Mouse (Mus musculus): Measurements from ENCODE around the gene Cdc26. TPM values are rescaled to one million over a fixed set of nuclear protein-coding genes. Genes with fewer than 3 reads are reported as not detected.

Cdc26 gene
- total and polyA plus RNA-seq, 3 experiments: 78.2 to 258 (median 125) TPM

DNA sequence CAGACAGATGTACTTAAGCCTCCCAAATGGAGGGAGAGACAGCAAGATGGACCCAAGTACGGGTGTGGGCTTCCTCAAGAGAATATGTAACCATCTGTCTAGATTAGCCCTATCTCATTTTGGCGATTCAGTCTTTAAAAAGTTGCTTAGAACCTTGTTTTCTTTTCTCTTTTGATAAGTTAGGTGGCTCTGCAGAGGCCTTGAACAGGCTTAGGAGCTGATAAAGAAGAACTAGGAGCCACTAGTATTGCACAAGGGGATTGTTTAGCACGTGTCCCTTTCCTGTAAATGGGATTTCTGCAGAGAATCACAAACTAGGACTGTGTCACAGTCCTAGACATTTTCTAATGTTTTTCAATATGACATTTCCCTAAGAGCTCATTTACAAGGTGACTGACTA lies 39.4 kb downstream of the Cdc26 start:
- H3K4me2 ChIP-seq (ENCODE audit: insufficient read depth, low read depth, poor library complexity, severe bottlenecking): no peak overlapping the region
- H3K4me1 ChIP-seq (ENCODE audit: control insufficient read depth in 1 of 2, insufficient read depth in 2 of 2): peaks cover 0 to 15% of the 10 kb centered on the region in 2 experiments; a peak in 2 of 4 replicates
- DNase-seq (ENCODE audit: extremely low read depth): no peak
- H3K9ac ChIP-seq (ENCODE audit: insufficient read depth, low read depth): no peak overlapping the region
- peaks cover 0 to 29% of the 10 kb centered on the region in 2 experiments for H3K36me3 ChIP-seq (replicated peaks in 1 of 2; ENCODE audit: control insufficient read depth in 1 of 2, insufficient read depth in 1 of 2, low read length in 1 of 2)
- H3K79me2 ChIP-seq (replicated peaks; ENCODE audit: control insufficient read depth, extremely low read depth, insufficient read depth, poor library complexity, severe bottlenecking): peaks cover 2% of the 10 kb centered on the region
- in situ Hi-C loops (cut with MboI; ENCODE audit: low pct_ligation_motif_present, low pct_unique_long_range_greater_than_20kb, low sequenced_read_pairs) (no loop called here), dilution Hi-C loops (cut with MboI; ENCODE audit: extremely low pct_ligation_motif_present, extremely low pct_unique_long_range_greater_than_20kb, low sequenced_read_pairs) (no loop called here)
- H3K27me3 ChIP-seq (replicated peaks): no peaks in the 10 kb centered on the region
- no peak overlapping the region for H3K4me3 ChIP-seq (replicated peaks in 1 of 3; ENCODE audit: low read depth in 2 of 3, low read length in 2 of 3, poor library complexity in 1 of 3)
- H3K27ac ChIP-seq (ENCODE audit: insufficient read depth, low read depth): no peak overlapping the region
- no peaks in the 10 kb centered on the region for H3K9me3 ChIP-seq (replicated peaks; ENCODE audit: low read length)
- no peak for TF ChIP-seq CHD1 (IDR thresholded peaks at IDR 0.05; ENCODE audit: low read depth, low read length)
- no peak for TF ChIP-seq TBP (conservative IDR thresholded peaks at IDR 0.05; ENCODE audit: low read depth, low read length)
- no peak for TF ChIP-seq RCOR1 (conservative IDR thresholded peaks at IDR 0.05; ENCODE audit: low read depth, low read length)
- no peak for TF ChIP-seq USF2 (conservative IDR thresholded peaks at IDR 0.05; ENCODE audit: low read depth, low read length)
- TF ChIP-seq ZC3H11A (IDR thresholded peaks at IDR 0.05; ENCODE audit: low read depth, low read length): no peak
- TF ChIP-seq BHLHE40 (IDR thresholded peaks at IDR 0.05; ENCODE audit: low read depth, low read length): no peak
- TF ChIP-seq RAD21 (IDR thresholded peaks at IDR 0.05; ENCODE audit: low read depth, low read length): no peak
- TF ChIP-seq POLR2A (IDR thresholded peaks at IDR 0.05; ENCODE audit: low read depth, low read length): no peak
- no peak for TF ChIP-seq E2F4 (IDR thresholded peaks at IDR 0.05; ENCODE audit: insufficient replicate concordance, low read depth, low read length)
- TF ChIP-seq USF1 (IDR thresholded peaks at IDR 0.05; ENCODE audit: low read depth, low read length): no peak
- TF ChIP-seq SMC3 (IDR thresholded peaks at IDR 0.05; ENCODE audit: low read depth, low read length): no peak
- TF ChIP-seq CTCF (conservative IDR thresholded peaks at IDR 0.05 in 1 of 2, IDR thresholded peaks at IDR 0.05 in 1 of 2; ENCODE audit: low read depth in 2 of 2, low read length in 2 of 2): no peak
- no peak for TF ChIP-seq UBTF (IDR thresholded peaks at IDR 0.05; ENCODE audit: low read depth, low read length)
- TF ChIP-seq ELF1 (IDR thresholded peaks at IDR 0.05; ENCODE audit: low read depth, low read length): no peak
- TF ChIP-seq MAX (IDR thresholded peaks at IDR 0.05; ENCODE audit: low read length): no peak
- TF ChIP-seq GABPA (IDR thresholded peaks at IDR 0.05; ENCODE audit: insufficient replicate concordance, low read depth, low read length): no peak
- no peak for TF ChIP-seq MYC (IDR thresholded peaks at IDR 0.05; ENCODE audit: low read depth, low read length)
- no peak for TF ChIP-seq CHD2 (IDR thresholded peaks at IDR 0.05; ENCODE audit: low read length)
- no peak for TF ChIP-seq TCF12 (IDR thresholded peaks at IDR 0.05; ENCODE audit: low read depth, low read length)
- TF ChIP-seq ZMIZ1 (IDR thresholded peaks at IDR 0.05; ENCODE audit: low read depth, low read length): no peak

DNA sequence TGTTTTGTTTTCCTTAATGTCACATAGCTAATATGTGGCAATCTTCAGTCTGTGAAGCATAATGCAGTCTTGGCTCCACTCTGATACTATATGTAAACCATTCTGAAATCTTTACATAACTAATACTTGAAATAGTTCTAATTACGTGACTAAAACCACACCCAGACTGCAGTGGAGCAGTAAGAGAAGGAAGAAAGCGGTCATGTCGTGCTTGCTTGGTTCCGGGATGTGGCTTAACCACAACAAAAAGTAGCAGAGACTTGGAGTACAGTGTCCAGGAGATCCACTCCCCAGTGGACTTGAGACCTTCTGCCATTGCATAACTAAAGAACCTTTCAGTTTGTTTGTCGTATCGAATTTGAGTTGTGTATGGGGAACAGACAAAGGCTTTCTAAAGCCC lies 40.9 kb downstream of the Cdc26 start:
- Histone ChIP-seq H3K27ac (ENCODE audit: insufficient read depth, low read depth) (no peak overlapping the region), H3K9me3 (replicated peaks; ENCODE audit: low read length) (no peaks in the 10 kb centered on the region), H3K79me2 (replicated peaks; ENCODE audit: control insufficient read depth, extremely low read depth, insufficient read depth, poor library complexity, severe bottlenecking) (peaks cover 2% of the 10 kb centered on the region; the same call in 1 of the 2 replicates), H3K4me1 (ENCODE audit: control insufficient read depth in 1 of 2, insufficient read depth in 2 of 2) (peaks cover 0 to 18% of the 10 kb centered on the region in 2 experiments; a peak in 2 of 4 replicates), H3K36me3 (replicated peaks in 1 of 2; ENCODE audit: control insufficient read depth in 1 of 2, insufficient read depth in 1 of 2, low read length in 1 of 2) (peaks cover 0 to 24% of the 10 kb centered on the region in 2 experiments), H3K4me2 (ENCODE audit: insufficient read depth, low read depth, poor library complexity, severe bottlenecking) (no peak overlapping the region), H3K9ac (ENCODE audit: insufficient read depth, low read depth) (no peak overlapping the region), H3K27me3 (replicated peaks) (no peaks in the 10 kb centered on the region), H3K4me3 (replicated peaks in 1 of 3; ENCODE audit: low read depth in 2 of 3, low read length in 2 of 3, poor library complexity in 1 of 3) (no peak overlapping the region)
- TF ChIP-seq JUN (IDR thresholded peaks at IDR 0.05; ENCODE audit: insufficient read depth, low read depth, low read length) (no peak), CHD2 (IDR thresholded peaks at IDR 0.05; ENCODE audit: low read length) (no peak), MAX (IDR thresholded peaks at IDR 0.05; ENCODE audit: low read length) (no peak), MYC (IDR thresholded peaks at IDR 0.05; ENCODE audit: low read depth, low read length) (no peak), ETS1 (conservative IDR thresholded peaks at IDR 0.05; ENCODE audit: low read depth, low read length) (no peak), ZC3H11A (IDR thresholded peaks at IDR 0.05; ENCODE audit: low read depth, low read length) (no peak), CHD1 (IDR thresholded peaks at IDR 0.05; ENCODE audit: low read depth, low read length) (no peak)
- dilution Hi-C loops (cut with MboI; ENCODE audit: extremely low pct_ligation_motif_present, extremely low pct_unique_long_range_greater_than_20kb, low sequenced_read_pairs) (no loop called here), in situ Hi-C loops (cut with MboI; ENCODE audit: low pct_ligation_motif_present, low pct_unique_long_range_greater_than_20kb, low sequenced_read_pairs) (no loop called here)
- DNase-seq (ENCODE audit: extremely low read depth): no peak
